Mouse (Mus musculus) T-cell, adult 2 months (primary cell): Measurements from ENCODE around the gene Phlpp1.
A peak's percentile ranks its signal among the peaks of the same experiment; 100 is the strongest.

Experiments
- DNase-seq: peaks from one replicate; pipeline ENCODE4 v3.0.0; 2022; ENCODE audit warnings: low spot score

Gene Phlpp1

DNA sequence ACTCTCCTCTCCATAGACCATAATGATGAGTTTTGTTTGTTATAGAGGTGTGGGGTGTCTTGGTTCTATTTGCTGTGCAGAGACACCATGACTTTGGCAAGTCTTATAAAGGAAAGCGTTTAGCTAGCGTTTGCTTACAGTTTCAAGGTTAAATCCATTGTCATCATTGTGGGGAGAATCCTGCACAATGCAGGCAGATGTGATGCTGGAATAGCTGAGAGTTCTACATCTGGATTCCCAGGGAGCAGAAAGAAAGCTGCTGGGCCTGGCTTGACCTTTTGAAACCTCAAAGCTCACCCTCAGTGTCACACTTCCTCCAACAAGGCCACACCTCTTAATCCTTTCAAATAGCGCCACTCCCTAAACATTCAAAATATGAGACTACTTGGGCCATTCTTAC is 7.4 kb upstream of the Phlpp1 start:
- no peak for DNase-seq

DNA sequence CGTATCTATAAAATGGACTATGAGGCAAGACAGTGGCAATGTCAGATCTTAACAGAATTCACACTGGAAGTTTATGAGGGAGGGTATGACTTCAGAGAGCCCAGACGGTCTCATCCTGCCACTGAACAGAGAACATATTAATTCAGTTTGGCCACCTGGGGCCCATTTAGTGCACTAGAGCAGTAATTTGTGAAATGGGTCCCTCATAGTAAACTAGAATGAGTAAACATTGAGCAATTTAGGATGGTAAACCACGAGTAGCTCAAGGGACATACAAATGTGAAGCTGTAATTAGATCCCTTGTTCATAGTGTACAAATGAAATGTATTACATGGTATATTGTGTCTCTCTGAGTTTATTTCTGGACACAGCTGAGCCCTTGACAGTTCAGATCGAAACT is 3.6 kb upstream of the Phlpp1 start:
- DNase-seq = no peak

DNA sequence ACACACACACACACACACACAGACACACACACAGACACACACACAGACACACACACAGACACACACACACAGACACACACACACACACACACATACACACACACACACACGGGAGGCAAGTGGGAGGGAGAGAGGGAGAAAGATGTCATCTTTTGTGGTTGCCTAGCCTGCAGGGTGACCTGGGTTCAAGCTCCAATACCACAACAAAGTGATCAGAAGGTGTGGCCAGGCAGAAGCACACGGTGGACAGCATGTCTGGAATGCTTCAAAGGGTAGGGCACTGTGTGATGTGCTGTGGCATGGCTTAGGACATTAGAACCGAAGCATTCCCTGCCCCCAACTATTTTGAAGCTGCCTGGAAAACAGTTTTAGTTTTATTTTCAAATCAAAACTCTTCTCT is 2.8 kb upstream of the Phlpp1 start:
- DNase-seq = no peak

DNA sequence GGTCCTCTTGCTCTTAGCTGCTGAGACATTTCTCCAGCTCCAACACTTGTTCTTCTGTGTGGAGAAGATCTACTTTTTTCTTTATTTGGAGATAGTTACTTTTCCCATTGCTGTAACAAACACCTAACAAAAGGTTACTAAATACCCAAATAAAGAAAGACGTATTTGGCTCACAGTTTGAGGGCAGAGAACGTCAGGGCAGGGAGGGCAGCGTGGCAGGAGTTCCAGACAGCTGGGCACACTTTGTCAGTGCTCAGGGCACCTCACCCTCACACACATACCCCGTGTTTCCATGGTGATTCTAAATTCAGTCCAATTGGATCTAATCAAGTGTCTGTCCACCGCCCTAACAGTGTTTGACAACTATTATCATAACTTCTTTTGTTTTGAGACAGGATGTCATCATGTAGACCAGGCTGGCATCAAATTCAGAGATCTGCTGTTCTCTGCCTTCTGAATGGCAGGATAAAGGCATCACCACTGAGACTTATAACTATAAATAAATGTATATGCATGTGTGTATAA is 1.7 kb upstream of the Phlpp1 start:
- no peak for DNase-seq

DNA sequence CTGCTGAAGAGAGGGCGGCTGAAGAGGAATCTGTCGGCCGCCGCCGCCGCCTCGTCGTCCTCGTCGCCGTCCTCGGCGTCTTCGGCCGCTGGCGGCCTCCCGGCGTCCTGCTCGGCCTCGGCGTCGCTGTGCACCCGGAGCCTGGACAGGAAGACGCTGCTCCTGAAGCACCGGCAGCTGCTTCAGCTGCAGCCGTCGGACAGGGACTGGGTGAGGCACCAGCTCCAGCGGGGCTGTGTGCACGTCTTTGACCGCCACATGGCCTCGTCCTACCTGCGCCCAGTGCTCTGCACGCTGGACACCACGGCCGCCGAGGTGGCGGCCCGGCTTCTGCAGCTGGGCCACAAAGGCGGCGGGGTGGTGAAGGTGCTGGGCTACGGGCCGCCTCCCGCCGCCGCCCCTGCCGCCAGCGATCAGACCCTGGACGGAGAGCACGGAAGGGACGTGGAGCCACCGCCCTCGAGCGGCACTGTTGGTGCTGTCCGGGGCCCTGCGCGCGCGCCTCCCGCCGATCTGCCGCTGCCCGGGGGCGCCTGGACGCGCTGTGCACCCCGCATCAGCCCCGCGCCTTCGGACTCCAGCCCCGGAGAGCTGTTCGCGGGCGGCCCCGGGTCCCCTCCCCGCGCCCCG is 864 bp downstream of the Phlpp1 start:
- peak; percentile 37 for DNase-seq

DNA sequence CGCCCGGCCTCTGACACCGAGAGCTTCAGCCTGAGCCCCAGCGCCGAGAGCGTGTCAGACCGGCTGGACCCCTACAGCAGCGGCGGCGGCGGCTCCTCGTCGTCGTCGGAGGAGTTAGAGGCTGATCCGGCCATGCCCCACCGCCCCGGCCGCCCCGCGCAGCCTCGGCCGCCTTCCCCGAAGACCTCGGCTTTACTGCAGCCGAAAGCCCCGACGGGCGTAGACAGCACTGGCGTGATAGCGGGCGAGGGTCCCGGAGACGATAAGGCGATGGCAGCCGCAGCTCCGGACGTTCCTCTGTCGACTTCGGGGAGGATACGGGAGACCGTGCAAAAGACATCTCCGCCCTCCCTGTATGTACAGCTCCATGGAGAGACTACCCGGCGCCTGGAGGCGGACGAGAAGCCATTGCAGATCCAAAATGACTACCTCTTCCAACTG is 1.4 kb downstream of the Phlpp1 start:
- DNase-seq = peak; percentile 8

DNA sequence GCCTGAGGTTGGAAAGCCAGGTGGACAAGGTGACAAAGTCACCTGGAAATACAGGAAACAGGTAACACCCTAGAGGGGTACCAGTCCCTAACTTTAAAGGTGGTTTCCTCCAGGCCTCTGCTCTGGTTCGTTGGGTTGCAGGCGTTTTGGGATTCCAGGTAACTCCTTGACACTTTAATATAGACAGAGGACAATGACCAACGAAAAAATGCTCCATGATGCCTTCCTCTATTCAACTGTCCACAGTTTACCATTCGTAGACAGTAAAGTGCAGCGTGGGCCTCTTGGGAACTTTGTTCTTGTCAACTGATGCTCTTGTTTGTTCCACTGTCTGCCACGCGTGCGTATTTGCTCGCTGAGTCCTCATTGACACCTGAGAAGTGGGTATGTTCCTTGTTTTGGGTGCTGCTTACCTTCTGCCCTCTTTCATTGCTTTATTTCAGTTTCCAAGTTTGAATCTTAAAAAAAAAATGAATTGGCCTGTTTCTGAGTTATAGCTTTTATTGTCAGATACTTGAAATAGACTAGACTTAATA is 2.1 kb downstream of the Phlpp1 start:
- no peak for DNase-seq

DNA sequence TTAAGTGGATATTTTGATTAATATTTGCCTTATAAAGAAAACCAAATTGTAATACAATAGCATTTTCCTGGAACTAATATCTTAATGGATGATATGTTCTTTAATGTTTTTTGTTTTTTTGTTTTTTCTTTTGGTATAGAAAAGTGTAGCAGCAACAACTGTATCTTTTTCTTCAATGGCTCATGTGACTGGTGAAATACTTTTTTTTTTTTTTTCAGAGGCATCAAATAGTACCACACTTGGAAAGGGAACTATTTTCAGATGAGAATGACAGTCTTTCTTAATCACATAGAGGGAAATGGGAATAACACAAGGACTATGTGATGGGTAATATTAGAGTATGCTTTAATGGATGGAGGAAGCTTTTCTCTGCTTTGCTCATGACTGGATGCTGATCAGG is 3.0 kb downstream of the Phlpp1 start:
- no peak for DNase-seq

DNA sequence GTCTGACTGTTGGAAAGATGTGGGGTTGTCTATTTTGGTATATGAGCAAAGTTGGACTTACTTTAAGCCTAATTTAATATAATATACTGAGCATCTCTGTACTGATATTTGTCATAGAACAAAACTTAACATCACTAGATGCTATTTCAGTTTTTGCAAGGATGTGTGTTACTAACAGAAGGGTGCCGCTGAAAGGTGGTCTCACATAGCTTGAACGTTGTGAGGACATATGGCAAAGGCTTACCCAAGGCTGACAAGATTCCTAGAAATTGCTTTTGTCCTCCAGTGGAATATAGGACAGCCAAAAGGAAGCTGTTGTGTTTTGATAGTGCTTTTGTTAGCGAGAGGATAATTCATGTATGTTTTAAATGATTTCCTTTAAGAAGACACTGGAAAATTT is 3.8 kb downstream of the Phlpp1 start:
- no peak for DNase-seq

DNA sequence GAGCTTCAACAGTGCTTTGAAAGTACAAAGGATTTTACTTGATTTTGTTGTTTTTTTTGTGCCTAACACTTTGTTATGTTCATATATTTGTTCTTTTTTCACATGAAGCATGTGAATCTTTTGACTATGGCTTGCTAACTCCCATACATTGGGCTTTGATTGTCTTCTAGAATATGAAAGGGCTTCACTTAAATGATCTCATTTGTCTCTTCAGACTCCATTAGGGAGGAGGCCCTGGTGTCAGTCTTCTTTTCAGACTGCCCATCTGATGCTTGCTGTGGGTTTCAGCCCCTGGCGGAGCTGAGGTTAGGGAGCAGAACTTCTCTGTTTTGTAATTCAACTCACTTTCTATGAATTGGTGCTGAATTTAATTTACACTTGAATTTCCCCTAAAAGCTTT is 5.2 kb downstream of the Phlpp1 start:
- no peak for DNase-seq

DNA sequence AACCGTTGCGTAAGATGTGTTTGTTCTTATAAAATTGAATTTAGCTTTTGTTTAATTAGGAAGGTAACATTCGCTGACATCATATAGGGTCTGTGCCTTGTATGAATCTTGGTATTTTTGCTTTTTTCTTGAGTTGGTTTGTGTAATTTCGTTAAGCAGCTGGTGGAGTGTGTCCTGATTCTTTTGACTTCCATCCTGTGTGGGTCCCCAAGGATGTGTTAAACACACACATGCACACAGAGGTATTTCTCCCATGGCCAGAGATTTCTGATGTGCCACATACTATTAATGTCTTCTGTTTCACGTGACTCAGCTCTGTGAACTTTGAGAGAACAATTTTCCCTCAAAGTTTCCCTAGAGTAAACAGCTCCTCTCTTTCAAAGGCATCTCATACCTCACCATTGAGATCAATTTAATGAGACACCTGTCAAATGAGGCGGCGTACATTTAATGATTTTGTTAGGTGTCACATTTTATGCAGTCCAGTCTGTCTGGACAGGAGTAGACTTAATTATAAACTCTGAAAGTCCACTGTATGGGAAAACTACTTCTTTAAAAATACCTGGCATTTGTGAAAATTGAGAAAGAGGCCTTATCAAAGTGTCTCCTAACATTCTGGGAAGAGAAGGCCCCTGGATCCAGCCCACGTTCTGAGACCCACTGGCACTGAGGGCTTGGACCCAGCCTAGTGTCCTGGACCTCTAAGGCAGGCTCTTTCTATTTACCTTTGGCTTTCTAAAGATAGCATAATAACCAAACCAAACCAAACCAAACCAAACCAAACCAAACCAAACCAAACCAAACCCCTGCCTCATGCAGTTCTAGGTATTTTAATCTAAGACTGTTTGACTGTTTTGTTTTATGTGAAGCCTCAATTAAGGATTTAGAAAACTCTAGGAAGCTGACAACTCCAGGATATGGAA is 6.6 kb downstream of the Phlpp1 start:
- DNase-seq = no peak

DNA sequence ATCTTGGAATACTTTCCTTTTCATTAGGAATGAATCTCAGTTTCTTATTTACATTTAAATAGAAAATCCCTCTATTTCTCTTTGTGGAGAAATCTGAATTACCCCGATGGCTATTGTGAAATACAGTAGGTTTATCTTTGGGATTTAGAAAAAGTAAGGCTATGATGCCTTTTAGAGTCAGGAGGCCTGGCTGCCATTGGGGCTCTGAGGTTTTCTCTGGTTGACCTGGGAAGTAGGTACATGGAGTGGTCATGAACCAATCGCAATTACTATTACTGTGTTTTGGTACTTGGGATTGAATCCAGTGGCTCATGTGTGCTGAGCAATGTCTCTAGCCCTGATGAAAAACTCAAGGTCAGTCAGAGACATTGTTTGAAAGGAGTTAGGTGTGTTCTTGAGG is 12.1 kb downstream of the Phlpp1 start:
- no peak for DNase-seq

DNA sequence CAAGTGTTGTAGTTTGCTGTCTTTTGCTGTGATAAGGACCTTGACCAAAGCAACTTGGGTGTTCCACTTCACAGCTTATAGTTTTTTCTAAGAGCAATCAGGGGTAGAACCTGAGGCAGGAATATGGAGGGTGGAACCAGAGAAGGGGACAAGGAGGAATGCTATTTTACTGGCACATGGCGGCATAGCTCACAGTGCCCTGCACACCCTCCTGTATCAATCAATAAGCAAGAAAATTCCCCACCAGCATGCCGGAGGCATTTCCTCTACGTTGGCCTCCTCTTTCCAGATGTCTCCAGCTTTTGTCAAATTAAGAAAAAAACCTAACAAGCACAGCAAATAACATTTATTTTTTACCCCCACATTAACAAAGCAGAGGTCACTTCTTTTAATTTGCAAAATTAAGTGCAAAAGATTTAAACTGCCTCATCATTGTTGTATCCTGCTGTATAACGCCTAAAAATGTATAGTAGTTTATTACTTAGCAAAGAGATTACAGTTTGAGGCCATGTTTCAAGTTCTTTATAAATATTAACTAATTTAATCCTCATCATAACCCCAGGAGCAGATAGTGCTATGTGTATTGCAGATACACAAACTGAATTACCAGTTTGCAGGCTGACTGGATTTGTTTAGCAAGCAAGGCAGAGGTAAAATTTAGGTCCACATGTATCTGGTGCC is 13.4 kb downstream of the Phlpp1 start:
- DNase-seq = no peak

DNA sequence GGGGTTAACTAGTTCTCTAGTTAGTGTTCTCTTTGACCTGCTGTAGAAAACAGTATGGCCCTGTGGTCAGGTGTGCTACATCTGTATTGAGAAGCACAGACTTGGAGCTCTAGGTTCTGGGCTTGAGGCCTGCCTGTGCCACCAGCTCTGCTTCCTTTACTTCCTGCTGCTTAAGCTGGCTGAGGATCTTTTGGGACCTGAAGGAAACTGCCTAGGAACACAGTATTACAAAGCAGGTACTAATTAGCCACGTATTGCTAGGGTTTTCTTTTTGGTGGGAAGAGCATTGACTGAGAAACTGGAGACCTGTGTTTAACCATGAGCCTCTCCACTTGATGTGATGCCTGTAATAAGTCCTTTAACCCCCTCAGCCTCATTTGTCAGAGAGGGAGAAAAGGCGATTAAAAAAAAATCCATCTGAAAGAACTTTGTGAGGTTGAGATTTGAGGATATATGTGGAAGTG is 13.9 kb downstream of the Phlpp1 start:
- no peak for DNase-seq

DNA sequence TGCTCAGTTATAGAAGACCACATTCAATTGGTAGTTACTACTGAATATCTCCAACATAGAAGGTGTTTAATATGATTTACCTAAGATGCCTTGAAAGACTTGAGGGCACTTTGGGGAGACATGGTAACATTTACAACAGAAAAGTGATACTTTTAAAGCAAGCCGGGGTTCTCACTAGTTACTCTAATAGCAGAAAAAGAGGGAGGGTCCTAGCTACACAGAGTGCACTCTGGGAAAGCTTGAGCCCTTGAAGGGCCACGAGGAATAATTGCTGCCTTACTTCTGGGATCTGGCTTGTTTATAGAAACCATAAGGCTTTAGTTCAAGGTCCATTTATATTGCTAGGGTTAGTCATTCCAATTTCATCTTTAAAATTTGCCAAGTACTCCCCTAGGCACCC is 14.5 kb downstream of the Phlpp1 start:
- DNase-seq = no peak

DNA sequence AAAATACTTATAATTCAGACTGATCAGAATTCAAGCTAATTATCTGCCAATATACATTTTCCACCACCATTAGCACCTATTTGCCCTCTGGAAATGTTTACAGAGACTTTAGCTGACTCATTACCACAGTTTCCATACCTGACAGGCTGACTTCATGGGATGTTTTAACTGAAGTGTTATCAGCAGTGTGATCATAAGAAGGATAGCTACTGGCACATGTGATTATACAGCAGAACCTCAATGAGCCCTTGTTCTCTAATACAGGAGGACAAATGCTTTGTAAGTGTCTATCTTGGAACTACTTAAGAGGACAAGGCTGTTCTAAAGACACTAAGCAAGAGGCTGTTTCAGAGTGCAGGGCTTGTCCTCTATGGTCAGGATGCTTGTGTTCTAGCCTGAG is 15.9 kb downstream of the Phlpp1 start:
- DNase-seq = no peak

DNA sequence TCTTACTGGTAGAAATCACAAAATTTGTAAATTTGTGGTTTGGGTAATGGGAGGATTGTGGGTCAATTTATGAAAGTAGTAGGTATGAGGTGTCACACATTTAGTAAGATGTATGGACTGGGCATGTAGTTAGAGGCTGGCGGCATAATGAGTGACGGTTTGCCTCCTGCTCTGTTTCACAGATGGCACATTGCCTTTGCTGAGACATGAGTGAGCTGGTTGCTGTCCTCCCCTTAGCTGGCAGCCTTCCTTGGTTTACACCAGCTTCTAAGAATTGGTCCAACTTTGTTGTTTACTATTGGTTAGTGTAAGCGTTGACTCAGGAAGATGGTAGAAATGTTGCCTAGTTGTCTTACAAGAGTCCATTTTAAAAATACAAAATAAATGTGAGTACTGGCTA is 17.2 kb downstream of the Phlpp1 start:
- no peak for DNase-seq

DNA sequence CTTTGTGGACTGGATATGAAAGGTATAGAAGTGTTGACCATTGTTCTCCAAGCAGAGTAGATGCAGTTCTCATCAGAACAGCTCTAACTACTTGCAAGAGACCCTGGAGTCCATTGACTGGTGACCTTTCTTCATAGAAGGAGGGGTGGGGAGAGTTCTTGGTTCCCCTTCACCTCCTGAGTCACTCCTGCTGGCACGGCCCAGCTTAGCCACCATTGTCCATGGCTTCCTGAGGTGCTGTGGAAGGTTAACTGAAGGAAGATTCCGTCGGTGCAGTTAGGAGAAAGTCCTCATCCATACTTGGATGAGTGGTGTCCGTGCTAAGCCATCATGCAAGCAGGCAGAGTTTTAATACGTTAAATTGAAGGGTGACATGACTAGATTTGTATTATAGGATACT is 17.8 kb downstream of the Phlpp1 start:
- DNase-seq = no peak

DNA sequence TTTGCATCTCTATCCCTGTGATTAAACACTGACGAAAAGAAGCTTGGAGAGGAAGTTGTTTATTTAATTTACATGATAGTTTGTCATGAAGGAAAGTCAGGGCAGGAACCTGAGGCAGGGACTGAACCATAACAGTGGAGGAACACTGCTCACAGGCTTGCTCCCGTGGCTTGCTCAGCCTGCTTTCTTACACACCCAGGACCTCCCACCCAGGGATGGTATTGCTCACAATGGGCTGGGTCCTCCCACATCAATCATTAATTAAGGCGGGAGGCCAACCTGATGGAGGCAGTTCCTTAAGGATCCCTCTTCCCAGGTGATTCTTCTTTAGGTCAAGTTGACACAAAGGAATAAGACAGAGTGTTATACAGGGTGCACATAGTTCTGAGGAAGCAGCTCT is 19.1 kb downstream of the Phlpp1 start:
- DNase-seq = no peak

DNA sequence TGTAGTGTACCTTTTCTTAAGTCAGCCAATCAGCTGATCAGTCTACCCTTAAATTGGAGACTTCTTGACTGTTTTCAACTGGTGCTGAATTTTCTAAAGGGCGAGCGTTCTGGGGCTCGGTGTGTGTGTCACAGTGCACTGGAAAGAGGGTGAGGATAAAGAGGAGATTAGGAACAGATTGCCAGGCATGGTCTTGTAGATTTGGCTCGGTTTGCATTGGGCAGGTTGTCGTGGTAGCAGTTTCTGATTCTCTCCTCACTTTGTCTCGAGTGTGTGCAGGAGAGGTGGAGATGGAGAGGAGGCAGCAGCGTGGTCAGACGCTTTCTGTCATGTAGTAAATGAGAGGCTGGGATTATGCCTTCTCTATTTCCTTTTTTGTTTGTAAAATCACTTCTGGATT is 20.3 kb downstream of the Phlpp1 start:
- DNase-seq = no peak

DNA sequence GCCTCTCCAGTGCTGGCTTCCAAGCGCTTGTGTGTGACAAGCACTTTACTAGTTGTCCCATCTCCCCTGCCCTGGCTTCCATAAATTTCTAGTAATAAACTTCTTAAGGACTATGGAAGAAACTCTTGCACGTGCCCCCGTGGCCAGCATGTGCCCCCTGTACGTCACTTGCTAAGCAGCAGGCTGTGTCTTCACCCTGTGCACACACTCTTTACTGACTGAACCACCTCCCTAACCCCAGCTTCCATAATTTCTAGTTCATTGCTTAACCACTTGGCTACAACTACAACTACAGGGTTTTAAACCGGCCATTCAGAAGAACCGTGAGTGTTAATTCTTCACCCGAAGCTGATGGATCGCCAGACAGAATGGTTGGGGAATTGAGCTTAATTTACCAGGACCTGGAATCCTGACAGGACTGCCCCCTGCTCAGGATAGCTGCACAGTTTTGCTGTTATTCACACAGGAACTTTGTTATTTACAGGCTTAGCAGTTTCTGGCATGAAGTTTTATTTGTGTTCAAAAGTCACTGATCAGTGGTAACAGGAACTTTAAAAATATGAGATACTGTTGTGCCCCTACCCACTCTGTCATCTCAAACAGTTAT is 21.4 kb downstream of the Phlpp1 start:
- DNase-seq = no peak

DNA sequence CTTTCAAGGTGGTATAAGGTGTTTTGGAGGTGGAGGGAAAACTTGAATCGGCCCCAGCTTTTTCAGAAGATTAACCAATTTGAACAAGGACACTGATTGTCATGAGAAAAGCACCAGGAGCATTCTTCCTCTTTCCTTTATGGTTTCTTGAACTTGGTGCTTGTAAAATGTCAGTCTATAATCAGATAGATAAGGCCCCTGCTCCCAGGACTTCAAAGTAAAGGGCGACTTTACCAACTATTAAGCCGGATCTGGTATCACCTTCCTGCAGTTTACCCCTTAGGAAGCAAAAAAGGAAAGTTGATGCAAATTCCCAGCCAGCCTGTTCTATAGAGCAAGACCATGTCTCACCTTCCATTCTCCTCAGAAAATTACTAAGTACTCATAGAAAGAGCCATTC is 21.9 kb downstream of the Phlpp1 start:
- DNase-seq = no peak
